Mouse (Mus musculus) bone marrow, adult 2 months (tissue): ENCODE results near the gene Gm7257. TPM values are rescaled to one million over a fixed set of nuclear protein-coding genes. Genes with fewer than 3 reads are reported as not detected.

Experiments used
- H3K27ac ChIP-seq: fragments of 200-500 bp; 2 replicates; pipeline ENCODE4 v1.5.1; 2012; ENCODE audit warnings: low read depth, mild to moderate bottlenecking, control low read depth, inconsistent platforms, low read length; ENCODE audit not compliant: control insufficient read depth, poor library complexity, insufficient read depth
- H3K4me1 ChIP-seq: fragments of 200-500 bp; 2 replicates; pipeline ENCODE4 v1.6.1; 2011; ENCODE audit warnings: low read length; ENCODE audit not compliant: control insufficient read depth, insufficient read depth
- H3K4me3 ChIP-seq: fragments of 200-500 bp; replicated peaks from 2 replicates; pipeline ENCODE3; 2011; ENCODE audit warnings: mild to moderate bottlenecking, low read depth, low read length, control low read depth; ENCODE audit not compliant: control insufficient read depth
- CTCF ChIP-seq: fragments of 200-500 bp; IDR thresholded peaks from 2 replicates; pipeline ENCODE4 v1.5.1; 2011; ENCODE audit warnings: low read length, control low read depth; ENCODE audit not compliant: control insufficient read depth, insufficient read depth
- POLR2A ChIP-seq: fragments of 200-500 bp; IDR thresholded peaks from 2 replicates; pipeline ENCODE4 v1.6.1; 2011; ENCODE audit warnings: low read depth, mild to moderate bottlenecking, control low read depth, low read length, borderline replicate concordance; ENCODE audit not compliant: control insufficient read depth
- WGBS: fragments of 180-500 bp; shearing (Covaris S2); methylation state at CpG from one replicate; pipeline ENCODE4 v1.1.7; 2018; 5-methylcytosine and 5-hydroxymethylcytosine counted together
- polyA plus RNA-seq: library from polyadenylated mRNA; stranded (reverse); fragments of >200 nt; gene quantifications from 2 replicates; pipeline ENCODE4 v1.2.4, GENCODE M21; 2011; ENCODE audit warnings: low replicate concordance; ENCODE audit not compliant: missing spikeins, insufficient read depth, insufficient read length

Gm7257 gene
- not detected in 2 replicates for polyA plus RNA-seq

DNA sequence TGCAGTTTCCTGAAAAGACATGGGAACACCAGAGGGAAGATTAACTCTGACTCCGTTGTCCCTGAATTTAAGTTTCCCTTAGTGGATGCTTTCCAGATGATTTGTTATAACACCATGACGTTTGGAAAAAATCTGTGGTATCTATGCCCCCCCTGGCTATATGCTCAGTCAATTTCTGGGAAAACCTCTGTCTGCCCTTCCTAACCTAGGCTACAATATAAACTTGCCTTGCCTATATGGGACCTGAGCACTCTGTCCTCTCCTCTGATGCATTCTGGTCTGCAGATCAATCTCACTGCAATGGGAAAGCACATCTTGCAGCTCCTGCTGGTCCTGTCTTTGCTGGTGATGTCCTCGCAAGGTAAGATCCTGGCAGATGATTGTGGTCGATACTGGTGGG, at the start of gene Gm7257:
Gm7257 (plus strand) TSS at position 301 of the 400 bp plus-strand sequence.
- Histone ChIP-seq H3K27ac (no peak within 1 kb of the TSS), H3K4me1 (no peaks in the 10 kb centered on the region), H3K4me3 (no peak within 1 kb of the TSS)
- 73% methylated on average over 4 of the region's 4 CpGs for WGBS
- TF ChIP-seq POLR2A = no peak
- TF ChIP-seq CTCF = no peak

GRCm38 (mm10) chr9:36402991-36403390, 28.7 kb upstream of the Gm7257 start:
- Histone ChIP-seq H3K4me3 (no peak overlapping the region), H3K4me1 (no peaks in the 10 kb centered on the region), H3K27ac (no peak overlapping the region)
- 44% methylated on average over 2 of the region's 2 CpGs for WGBS
- no peak for TF ChIP-seq CTCF
- no peak for TF ChIP-seq POLR2A

DNA sequence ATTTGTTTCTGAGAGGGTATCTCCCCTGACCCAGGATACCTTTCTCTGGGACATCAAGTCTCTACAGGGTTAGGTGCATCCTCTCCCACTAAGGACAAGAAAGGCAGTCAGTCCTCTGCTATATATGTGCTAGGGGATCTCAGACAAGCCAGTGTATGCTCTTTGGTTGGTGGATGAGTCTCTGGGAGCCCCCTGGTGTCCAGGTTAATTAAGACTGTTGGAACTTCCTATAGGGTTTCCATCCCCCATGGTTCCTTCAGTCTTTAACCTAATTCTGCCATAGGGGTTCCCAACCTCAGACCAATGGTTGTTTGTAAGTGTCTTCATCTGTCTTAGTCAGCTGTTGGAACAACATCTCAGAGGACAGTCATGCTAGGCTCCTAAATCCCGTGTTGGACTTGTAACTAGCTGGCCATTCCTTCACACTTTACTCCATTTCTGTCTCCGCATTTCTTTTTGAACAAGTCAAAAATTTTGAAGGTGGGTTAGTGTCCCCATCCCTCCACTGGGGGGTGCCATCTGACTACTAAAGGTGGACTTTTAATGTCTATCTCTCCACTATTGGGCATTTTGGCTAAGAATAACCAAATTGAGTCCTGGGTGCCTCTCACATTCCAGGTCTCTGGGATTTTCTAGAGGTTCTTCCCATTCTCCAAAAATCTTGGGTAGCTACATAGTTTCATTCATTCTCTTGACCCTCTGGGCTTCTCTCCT, 3.5 kb downstream of the Gm7257 start:
- H3K4me1 ChIP-seq = no peaks in the 10 kb centered on the region
- H3K4me3 ChIP-seq = no peak overlapping the region
- no peak for TF ChIP-seq CTCF
- no peak for TF ChIP-seq POLR2A
- H3K27ac ChIP-seq = no peak overlapping the region
- WGBS = 29% methylated on average over 2 of the region's 2 CpGs

DNA sequence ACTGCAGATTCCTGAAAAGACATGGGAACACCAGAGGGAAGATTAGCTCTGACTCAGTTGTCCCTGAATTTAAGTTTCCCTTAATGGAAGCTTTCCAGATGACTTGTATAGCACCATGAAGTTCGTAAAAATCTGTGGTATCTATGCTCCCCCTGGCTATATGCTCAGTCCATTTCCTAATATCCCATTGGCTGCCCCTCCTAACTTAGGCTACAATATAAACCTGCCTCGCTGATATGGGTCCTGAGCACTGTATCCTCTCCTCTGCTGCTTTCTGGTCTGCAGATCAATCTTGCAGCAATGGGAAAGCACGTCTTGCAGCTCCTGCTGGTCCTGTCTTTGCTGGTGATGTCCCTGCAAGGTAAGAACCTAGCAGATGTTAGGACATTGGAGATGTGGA, 43.7 kb downstream of the Gm7257 start, which contains the start of gene Gm9513:
Gm9513 (plus strand) TSS at position 301 of the 400 bp plus-strand sequence.
- H3K4me1 ChIP-seq = no peaks in the 10 kb centered on the region
- no peak within 1 kb of the TSS for H3K4me3 ChIP-seq
- TF ChIP-seq POLR2A = no peak
- no peak for TF ChIP-seq CTCF
- 56% methylated on average over 3 of the region's 3 CpGs for WGBS
- H3K27ac ChIP-seq = no peak within 1 kb of the TSS

Other genes starting within 250 kb of the Gm7257 start
- not detected in 2 replicates for gene Gm9513, start 43.8 kb downstream of the Gm7257 start, polyA plus RNA-seq
- not detected in 2 replicates for gene Gm5615, start 110.1 kb downstream of the Gm7257 start, polyA plus RNA-seq
- gene Gm17689, start 150.8 kb downstream of the Gm7257 start, polyA plus RNA-seq = not detected in 2 replicates
- not detected in 2 replicates for gene A630095E13Rik, start 211.5 kb downstream of the Gm7257 start, polyA plus RNA-seq